Mouse (Mus musculus) lung, postnatal 10 days (tissue): ENCODE data around the gene Asb3.
"Not testable (repeated sequence)": the region's sequence is repeated elsewhere in the genome, so short reads cannot be mapped to it uniquely, and the experiment has no call there.

ENCODE experiments used
- DNase-seq: peaks from one replicate; pipeline ENCODE4 v3.0.0; 2021

Asb3 gene

DNA sequence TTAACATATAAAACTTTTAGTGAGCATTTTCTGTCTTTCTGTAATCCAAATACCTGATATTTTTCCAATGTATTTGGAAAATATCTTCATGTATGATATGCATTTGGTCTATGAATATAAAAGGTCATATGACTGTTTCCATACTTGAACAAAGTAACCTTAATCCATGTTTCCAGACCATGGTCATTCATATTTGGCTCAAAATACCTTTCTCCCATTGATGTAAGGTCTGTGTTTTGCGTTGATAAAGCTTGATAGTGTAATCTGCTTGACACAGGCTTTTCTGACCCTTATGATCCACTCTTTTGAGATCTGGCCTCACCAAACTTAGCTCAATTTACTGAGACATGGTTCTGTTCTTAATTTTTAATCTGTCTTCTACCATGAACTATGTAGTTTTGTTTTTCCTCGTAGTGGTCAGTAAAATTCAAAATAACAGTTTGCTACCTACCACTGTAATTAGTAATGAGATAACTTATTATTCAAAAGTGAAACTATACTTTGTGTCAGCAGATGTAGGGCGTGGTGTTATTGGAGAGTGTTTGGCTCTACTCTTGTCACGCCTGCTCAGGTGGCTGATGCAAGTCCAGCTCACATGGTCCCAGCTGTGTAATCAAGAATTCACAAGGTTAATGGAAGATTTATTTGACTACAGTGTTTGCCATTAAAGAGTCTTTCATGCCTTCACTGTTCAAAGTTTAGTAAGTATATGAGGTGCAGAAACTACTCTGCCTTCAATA lies 116.1 kb downstream of the Asb3 start:
- DNase-seq = no peak

DNA sequence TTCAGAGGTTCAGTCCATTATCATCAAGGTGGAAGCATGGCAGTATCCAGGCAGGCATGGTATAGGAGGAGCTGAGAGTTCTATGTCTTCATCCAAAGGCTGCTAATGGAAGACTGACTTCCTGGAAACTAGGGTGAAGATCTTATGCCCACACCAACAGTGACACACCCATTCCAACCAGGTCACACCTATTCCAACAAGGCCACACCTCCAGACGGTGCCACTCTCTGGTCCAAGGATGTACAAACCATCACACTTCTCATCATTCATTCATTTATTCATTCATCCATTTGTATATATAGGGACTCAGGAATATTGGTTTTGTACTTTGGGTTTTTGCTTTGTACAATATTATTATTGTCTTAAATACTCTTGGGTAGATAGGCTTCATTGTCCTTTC lies 124.5 kb downstream of the Asb3 start:
- DNase-seq = not testable (repeated sequence)

DNA sequence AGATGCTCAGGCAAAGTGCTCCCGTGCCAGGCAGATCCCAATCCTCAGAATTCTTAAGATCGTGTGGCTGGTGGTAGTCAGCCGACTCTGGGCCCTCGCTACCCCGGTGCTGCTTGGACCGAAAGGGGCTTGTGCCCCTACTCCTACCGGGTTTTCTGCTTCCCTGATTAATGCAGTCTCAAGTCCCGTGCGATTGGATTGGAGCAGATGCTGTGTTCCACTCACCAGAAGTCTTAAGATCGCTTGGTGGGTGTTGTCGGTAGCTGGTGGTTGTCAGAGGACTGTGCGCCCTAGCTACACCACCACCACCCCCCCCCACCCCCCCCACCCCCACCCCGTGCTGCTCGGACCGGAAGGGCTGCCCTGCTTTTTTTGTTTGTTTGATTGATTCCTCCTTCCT lies 132.2 kb downstream of the Asb3 start:
- not testable (repeated sequence) for DNase-seq

DNA sequence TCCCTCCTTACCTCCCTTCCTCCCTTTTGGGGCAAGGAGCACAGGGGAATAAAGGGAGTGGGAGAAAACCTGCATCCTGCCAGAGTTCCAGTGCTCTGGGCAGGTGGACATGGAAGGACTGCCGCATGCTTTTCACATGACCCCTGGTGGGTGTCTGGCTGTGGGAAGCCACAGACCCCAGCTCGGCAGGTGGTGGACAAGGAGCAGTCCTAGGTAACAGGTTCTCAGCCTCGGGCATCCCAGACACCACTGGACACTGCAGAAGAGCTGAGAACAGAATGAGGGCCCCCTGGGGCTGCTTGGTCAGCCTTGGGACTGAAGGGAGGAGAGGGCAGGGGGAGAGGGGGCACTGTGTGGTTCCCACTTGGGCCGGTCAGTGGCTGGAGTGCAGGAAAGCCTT lies 149.7 kb downstream of the Asb3 start:
- no peak for DNase-seq

DNA sequence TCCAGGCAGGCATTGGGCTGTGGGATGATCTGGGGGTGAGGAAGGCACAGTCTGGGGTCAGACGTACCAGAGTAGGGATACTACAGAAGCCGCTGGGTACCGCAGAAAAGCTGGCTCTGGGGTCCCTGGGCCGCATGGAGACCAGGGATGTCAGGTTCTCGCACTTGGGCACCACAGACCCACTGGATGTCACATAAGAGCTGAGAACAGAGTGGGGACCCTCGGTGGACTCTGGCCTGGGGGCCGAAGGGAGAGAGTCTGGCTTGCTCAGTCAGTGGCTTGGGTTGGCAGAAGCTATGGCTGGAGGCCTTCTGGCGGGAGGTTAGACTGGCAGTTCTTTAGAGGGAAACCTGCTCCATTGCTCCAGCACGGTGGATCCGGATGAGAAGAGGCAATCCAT lies 204.8 kb downstream of the Asb3 start:
- DNase-seq = no peak

DNA sequence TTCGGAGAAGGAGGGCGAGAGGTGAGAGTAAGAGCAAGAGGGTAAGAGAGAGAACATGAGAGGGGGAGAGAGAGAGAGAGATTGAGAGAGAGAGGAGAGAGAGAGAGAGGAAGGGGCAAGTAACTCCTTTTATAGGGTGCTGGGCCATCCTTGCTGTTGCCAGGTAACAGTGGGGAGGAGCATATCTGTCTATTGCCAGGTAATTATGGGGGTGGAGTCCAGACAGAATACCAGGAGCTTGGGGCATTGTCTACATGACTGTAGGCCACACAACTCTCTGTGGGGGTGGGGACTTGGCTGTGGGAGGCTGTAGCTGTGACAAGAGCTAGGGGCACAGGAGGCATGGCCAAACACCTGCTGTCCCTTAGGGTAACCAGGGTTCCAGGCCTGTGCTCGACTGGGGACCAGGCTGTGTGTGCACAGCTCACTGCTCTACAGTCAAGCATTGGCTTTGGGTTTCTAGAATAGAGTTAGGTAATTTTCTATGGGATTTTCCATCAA lies 205.3 kb downstream of the Asb3 start:
- DNase-seq = no peak

DNA sequence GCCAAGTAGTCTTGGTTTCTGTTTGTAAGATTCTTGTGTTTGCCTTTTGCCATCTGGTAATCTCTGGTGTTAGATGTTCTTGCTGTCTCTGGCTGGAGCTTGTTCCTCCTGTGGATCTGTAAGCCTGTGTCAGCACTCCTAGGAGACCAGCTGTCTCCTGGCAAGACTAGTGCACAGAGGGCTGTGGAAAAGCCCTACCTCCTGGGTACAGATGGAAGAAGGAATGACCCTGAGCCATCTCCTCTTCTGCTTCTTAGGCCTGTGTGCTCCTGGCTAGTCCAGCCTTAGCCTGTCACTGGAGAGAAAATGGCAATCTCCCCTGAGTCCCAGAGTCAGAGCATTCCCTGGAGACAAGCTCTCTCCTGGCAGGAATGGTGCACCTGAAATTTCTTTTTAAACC lies 214.3 kb downstream of the Asb3 start:
- not testable (repeated sequence) for DNase-seq

DNA sequence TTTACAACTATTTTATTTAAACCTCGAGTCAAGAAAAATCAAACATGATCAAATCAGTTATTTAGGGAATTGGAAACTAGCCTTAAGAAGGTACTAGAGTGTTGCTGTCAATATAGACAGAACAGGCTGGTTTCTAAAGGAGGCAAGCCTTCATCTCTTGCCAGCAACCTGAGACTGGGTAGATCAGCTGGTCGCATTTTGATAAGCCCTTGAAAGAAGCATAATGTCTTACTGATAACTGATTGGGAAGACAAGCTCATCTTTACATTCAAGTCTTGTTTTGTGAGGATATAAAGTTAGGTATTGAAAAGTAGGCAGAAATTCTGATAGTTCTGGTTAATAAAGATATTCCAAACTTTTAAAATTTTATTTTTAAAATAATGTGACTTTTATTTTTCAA lies 217.0 kb downstream of the Asb3 start:
- no peak for DNase-seq

DNA sequence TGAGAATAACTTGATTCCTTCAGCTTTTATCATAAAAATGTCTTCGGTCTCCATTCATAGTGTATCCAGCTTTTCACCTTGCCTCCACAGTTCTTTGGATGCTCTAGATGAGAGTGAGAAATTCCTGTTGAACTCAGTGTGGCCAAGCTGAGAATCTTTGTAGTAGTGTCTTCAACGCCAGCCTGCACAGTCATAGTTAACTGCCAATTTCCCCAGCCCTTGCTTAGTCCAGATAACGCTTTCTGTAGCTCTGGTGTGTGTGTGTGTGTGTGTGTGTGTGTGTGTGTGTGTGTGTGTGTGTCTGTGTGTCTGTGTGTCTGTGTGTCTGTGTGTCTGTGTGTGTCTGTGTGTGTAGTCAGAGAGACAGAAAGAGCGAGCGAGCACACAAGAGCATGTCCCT lies 220.1 kb downstream of the Asb3 start:
- DNase-seq = no peak

DNA sequence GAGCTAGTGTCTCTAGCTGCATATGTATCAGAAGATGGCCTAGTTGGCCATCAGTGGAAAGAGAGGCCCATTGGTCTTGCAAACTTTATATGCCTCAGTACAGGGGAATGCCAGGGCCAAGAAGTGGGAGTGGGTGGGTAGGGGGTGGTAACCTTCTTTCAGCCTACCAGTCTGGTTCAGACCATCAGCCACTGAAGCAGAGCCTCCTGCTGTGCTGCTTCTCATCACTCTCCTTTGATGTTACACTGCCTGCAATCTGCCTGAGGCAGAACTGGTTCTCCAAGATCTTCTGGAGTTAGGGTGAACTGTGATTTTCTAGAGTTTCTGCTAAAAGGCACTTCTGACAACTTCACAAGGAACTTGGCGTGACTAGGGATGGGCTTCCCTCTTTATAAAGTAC lies 241.7 kb downstream of the Asb3 start:
- not testable (repeated sequence) for DNase-seq

DNA sequence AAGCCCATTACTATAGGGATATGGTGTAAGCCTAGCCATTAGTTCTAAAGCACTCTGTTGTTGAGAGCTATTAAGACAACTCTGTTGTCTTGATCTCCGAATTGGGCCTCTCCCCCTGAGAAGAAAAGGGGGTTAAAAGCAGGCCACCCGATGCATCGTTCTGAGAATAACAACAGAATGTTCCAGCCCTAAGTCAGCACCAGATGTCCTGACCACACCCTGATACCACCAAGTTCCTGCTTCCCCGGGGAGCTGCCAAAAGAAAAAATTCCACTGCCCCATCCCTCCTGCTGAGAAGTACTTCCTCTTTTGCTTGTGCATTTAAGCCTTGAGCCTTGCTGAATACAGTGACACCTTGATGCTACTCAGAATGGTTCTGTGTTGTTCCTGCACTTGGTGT lies 248.5 kb downstream of the Asb3 start:
- not testable (repeated sequence) for DNase-seq

DNA sequence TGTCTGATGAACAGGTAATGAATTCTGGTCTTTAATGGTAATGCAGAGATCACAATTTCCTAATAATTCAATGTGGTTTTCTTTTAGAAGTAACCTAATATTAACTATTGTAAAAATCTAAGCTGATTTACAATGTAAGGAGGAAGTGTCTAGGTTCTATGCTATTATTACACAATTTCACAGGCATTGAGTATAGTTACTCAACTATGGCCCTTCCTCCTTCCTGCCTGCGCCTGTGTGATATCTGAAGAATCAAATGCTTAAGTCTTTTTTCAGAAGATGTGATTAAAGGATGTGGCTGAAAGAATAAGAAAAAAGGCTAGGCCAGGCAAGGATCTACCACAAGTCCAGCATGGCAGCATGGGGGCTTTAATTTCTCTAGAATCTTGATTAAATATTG lies 249.6 kb downstream of the Asb3 start:
- DNase-seq = not testable (repeated sequence)

DNA sequence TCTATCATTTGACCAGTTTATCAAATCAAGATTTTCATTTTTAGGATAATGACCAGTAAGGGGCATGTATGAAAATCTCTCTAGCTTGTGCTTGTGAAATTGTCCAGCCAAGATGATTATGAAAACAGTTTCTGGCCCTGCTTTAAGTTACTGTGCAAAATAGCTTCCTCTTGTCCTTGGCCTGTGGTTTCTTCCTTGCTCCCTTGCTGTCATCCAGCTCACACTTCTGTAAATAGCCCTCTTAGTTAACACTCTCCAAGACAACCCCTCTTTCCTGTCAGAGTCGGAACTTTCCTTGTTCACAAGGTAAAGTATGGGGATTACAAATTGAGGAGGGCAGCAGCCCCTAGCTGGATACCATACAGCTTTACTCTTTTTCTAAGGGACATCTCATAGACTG lies 253.2 kb downstream of the Asb3 start:
- DNase-seq = not testable (repeated sequence)
